Mouse (Mus musculus) heart, embryonic 11.5 days (tissue): ENCODE measurements at regions not wholly inside any gene's neighbourhood (a gene's known extent, or its start where the extent isn't known, plus 50 kb on each side); places are given as distances from the start of the nearest gene placed in this dataset.

ENCODE experiments used
- ATAC-seq: fragments of 200-750 bp; cut with Nextera tagmentation; replicated peaks from 2 replicates; pipeline ENCODE4 v1.8.0; 2017; ENCODE audit warnings: moderate library complexity; ENCODE audit not compliant: insufficient number of reproducible peaks, low FRiP score, low TSS enrichment
- H3K27ac ChIP-seq: fragments of 300-500 bp; sonication (generic); 2 replicates; pipeline ENCODE4 v1.5.1; 2014; ENCODE audit warnings: mild to moderate bottlenecking, low read depth, low read length
- H3K27me3 ChIP-seq: fragments of 300-500 bp; sonication (generic); 2 replicates; pipeline ENCODE4 v1.6.1; 2014; ENCODE audit warnings: mild to moderate bottlenecking, low read length, mixed read lengths; ENCODE audit not compliant: control insufficient read depth, insufficient read depth
- H3K36me3 ChIP-seq: fragments of 300-500 bp; sonication (generic); 2 replicates; pipeline ENCODE4 v1.6.1; 2014; ENCODE audit warnings: mild to moderate bottlenecking, low read length, moderate library complexity, mixed read lengths; ENCODE audit not compliant: control insufficient read depth, insufficient read depth
- H3K4me1 ChIP-seq: fragments of 300-500 bp; sonication (generic); 2 replicates; pipeline ENCODE4 v1.6.1; 2014; ENCODE audit warnings: low read length; ENCODE audit not compliant: control insufficient read depth, insufficient read depth
- H3K4me2 ChIP-seq: fragments of 300-500 bp; sonication (generic); 2 replicates; pipeline ENCODE4 v1.6.1; 2014; ENCODE audit warnings: mild to moderate bottlenecking, moderate library complexity
- H3K4me3 ChIP-seq: fragments of 300-500 bp; sonication (generic); 2 replicates; pipeline ENCODE4 v1.5.1; 2014; ENCODE audit warnings: low read depth, low read length
- H3K9ac ChIP-seq: fragments of 300-500 bp; sonication (generic); 2 replicates; pipeline ENCODE4 v1.6.1; 2014; ENCODE audit warnings: mild to moderate bottlenecking, low read depth, low read length, moderate library complexity
- H3K9me3 ChIP-seq: fragments of 300-500 bp; sonication (generic); replicated peaks from 2 replicates; pipeline ENCODE4 v1.6.1; 2016; ENCODE audit warnings: low read length; ENCODE audit not compliant: control insufficient read depth
- WGBS: fragments of 180-500 bp; shearing (Covaris S2); extraction: QIAGEN DNeasy Blood & Tissue Kit; methylation state at CpG from one replicate; pipeline ENCODE4 v1.1.7; 2014; ENCODE audit not compliant: insufficient replicate concordance; 5-methylcytosine and 5-hydroxymethylcytosine counted together

DNA sequence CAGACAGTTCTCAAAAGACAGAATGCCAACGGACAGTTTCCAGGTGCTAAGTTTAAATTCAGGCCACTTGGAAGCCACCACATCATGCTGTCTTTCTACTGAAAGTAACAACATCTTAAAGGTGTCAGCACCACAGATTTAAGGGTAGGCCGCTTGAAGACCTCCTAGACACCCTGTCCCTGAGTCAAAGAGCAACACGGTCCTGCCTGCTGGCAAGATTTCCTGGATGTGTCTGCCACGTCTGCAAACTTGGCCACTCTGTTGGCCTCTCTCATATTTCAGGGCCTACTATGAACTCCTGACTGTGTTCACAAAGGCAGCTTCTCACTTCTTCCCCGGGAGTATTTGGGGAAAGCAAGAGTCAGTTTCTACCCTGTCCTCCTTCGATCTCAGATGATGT, 194.7 kb upstream of the Esrrg start:
- Histone ChIP-seq H3K9ac (no peak overlapping the region), H3K4me1 (no peaks in the 10 kb centered on the region), H3K4me3 (no peak overlapping the region), H3K27me3 (no peaks in the 10 kb centered on the region), H3K36me3 (no peaks in the 10 kb centered on the region), H3K27ac (no peak overlapping the region), H3K9me3 (no peaks in the 10 kb centered on the region), H3K4me2 (no peak overlapping the region)
- WGBS = 63% methylated on average over 6 of the region's 6 CpGs
- ATAC-seq = no peak

- Histone ChIP-seq H3K9ac (no peak overlapping the region), H3K4me2 (no peak overlapping the region), H3K4me3 (no peak overlapping the region), H3K36me3 (no peaks in the 10 kb centered on the region), H3K27ac (no peak overlapping the region), H3K4me1 (no peaks in the 10 kb centered on the region), H3K27me3 (no peaks in the 10 kb centered on the region), H3K9me3 (no peaks in the 10 kb centered on the region)
- no peak for ATAC-seq
- 88% methylated on average over 20 of the region's 20 CpGs for WGBS
Measured at GRCm38 (mm10) chr1:187418186-187419140, 190.1 kb upstream of the Esrrg start.

DNA sequence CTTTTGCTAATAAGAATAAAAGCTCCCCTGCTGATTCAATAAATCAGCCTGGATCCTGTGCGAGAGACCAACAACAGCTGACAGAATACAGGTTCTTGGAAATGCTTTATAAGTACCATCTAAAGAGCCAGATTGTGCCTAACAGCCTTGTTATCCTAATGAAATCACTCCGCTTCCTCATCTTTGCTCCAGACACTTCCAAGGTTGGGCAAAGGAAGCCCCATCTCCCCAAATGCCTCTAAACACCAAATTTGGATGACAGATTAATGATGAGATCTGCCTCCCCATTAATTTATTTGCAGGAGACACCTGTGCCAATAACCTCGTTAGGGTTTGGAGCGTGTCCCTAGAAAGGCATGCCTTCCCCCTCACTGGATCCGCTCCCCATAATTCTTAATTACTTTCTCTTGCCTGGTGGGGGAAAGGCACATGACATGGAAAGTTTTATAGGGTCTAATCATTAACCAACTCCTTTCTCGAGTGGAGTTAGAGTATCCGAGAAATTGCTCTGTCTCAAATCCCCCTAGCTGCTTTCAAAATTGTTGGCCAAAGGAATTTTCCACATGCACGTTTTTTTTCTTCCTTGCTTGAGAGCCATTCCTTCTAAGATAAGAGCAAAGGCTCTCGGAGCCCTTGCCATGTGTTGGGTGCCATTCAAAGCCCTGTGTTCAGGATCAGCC, 179.9 kb upstream of the Esrrg start:
- H3K9me3 ChIP-seq = no peaks in the 10 kb centered on the region
- ATAC-seq = no peak
- 66% methylated on average over 9 of the region's 9 CpGs for WGBS
- H3K27ac ChIP-seq = no peak overlapping the region
- H3K4me3 ChIP-seq = no peak overlapping the region
- H3K4me2 ChIP-seq = no peak overlapping the region
- no peaks in the 10 kb centered on the region for H3K36me3 ChIP-seq
- H3K4me1 ChIP-seq = no peaks in the 10 kb centered on the region
- no peaks in the 10 kb centered on the region for H3K27me3 ChIP-seq
- H3K9ac ChIP-seq = no peak overlapping the region

DNA sequence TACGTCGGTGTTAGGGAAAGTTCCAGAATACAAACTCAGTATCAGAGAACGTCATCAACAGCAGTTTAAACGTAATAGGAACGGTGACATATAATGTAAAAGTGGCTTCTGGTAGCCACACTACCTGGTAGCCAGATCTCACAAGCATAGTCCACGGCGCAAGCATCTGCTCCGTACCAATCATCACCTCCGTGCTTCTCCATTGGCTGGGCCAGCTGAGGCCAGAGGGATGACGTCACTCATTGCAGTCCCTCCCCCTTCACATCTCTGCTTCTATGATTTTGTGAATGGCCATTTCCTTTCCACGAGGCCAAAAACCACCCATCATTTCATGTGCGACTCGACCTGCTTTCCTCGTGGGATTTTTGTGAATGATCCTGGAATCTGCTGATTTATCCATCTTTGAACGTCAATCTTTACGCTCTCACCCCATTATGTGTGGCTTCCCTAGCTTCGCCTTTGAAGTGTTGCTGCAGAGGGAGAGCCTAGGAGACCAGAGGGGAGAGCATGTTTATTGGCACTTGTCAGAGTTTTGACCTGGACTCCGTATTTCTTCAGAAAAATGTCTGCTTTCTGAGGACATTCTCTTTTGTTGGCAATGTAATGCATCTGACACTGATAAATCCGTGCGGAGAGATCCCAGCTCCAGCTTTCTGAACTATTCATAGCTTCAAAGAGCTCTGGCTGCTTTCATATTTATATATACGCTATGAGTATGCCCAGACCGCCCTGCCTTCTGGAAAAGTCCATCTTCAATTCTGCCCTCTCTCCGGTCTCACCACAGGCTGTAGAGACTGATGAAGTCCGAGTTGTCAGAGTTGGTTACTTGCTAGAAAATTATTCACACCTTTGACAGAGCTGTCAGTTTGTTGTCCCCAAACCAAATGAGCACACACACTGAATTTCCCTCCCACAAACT, 174.6 kb upstream of the Esrrg start:
- H3K9me3 ChIP-seq = no peaks in the 10 kb centered on the region
- no peak overlapping the region for H3K27ac ChIP-seq
- no peak overlapping the region for H3K4me3 ChIP-seq
- 68% methylated on average over 24 of the region's 24 CpGs for WGBS
- no peak overlapping the region for H3K4me2 ChIP-seq
- no peaks in the 10 kb centered on the region for H3K36me3 ChIP-seq
- no peak for ATAC-seq
- H3K4me1 ChIP-seq = peaks cover 17% of the 10 kb centered on the region
- no peaks in the 10 kb centered on the region for H3K27me3 ChIP-seq
- H3K9ac ChIP-seq = no peak overlapping the region

- WGBS = 82% methylated on average over 20 of the region's 20 CpGs
- no peaks in the 10 kb centered on the region for H3K27me3 ChIP-seq
Measured at GRCm38 (mm10) chr1:187439170-187439914, 169.2 kb upstream of the Esrrg start.

GRCm38 (mm10) chr1:187441668-187442193, 166.9 kb upstream of the Esrrg start:
- Histone ChIP-seq H3K9me3 (no peaks in the 10 kb centered on the region), H3K27ac (no peak overlapping the region), H3K4me3 (no peak overlapping the region), H3K36me3 (no peaks in the 10 kb centered on the region), H3K4me1 (peaks cover 5% of the 10 kb centered on the region; the same call in 1 of the 2 replicates), H3K9ac (no peak overlapping the region), H3K27me3 (no peaks in the 10 kb centered on the region), H3K4me2 (no peak overlapping the region)
- WGBS = 70% methylated on average over 3 of the region's 3 CpGs
- ATAC-seq = no peak

More at GRCm38 (mm10) chr1:187439170-187439914, 169.2 kb upstream of the Esrrg start:
- Histone ChIP-seq H3K36me3 (no peaks in the 10 kb centered on the region), H3K4me1 (peaks cover 14% of the 10 kb centered on the region), H3K9me3 (no peaks in the 10 kb centered on the region), H3K27ac (no peak overlapping the region), H3K9ac (no peak overlapping the region), H3K4me3 (no peak overlapping the region), H3K4me2 (no peak overlapping the region)
- ATAC-seq = no peak

- Histone ChIP-seq H3K27ac (no peak overlapping the region), H3K27me3 (no peaks in the 10 kb centered on the region), H3K36me3 (no peaks in the 10 kb centered on the region), H3K4me1 (0 out of 2 replicates have a peak, but pooled peaks cover 5% of the 10 kb centered on the region), H3K4me2 (no peak overlapping the region), H3K9ac (no peak overlapping the region), H3K9me3 (no peaks in the 10 kb centered on the region), H3K4me3 (no peak overlapping the region)
- ATAC-seq = no peak
- 81% methylated on average over 6 of the region's 6 CpGs for WGBS
Measured at GRCm38 (mm10) chr1:187446511-187446910, 162.1 kb upstream of the Esrrg start.
